Mouse (Mus musculus) left cerebral cortex, postnatal 14 days (tissue): ENCODE measurements around the gene Purb. TPM values are rescaled to one million over a fixed set of nuclear protein-coding genes. Genes with fewer than 3 reads are reported as not detected.

Experiments
- DNase-seq, 2 experiments: peaks; one replicate each; pipeline ENCODE4 v3.0.0; 2021 to 2022; ENCODE audit warnings: low spot score in 2 of 2, mixed read lengths in 1 of 2
- intact Hi-C: fragments of 180-260 bp; cut with DNase I; formaldehyde crosslinking; loops from one replicate; pipeline ENCODE4 v1.15.1; 2025
- total RNA-seq, 2 experiments: library from RNA; stranded (reverse); gene quantifications; 2 replicates each; pipeline ENCODE4 v1.2.3; 2021

Purb gene
- total RNA-seq, 2 experiments from 2014 or later = 300 to 303 TPM

DNA sequence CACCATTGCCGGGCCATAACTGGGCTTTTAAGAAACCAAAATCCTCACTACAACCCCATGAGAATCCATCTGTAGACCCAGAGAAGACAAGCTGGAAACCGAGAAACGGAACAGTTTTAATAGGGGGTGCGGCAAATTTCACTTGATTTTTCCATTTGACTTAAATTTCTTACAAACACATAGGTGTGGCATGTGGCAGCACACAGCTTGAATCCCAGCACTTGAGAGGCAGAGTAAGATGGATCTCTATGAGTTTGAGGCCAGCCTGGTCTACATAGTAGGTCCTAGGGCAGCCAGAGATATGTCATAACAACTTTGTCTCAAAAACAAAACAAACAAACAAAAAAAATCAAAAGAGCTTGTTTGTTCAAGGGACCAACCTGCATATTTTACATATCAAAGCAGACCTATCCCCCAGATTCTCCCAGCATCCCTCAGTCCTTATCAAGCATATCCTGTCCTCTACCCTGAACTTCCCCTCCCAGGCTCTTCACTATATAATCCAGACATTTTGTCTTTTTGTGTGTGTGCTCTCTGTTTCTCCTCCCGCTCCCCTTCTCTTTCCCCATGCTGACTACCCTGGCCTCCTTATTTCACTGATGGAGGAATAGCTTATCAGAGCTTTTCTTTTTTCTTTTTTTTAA is 12.4 kb upstream of the Purb start:
- DNase-seq = no peak
- intact Hi-C loops = no loop called here

DNA sequence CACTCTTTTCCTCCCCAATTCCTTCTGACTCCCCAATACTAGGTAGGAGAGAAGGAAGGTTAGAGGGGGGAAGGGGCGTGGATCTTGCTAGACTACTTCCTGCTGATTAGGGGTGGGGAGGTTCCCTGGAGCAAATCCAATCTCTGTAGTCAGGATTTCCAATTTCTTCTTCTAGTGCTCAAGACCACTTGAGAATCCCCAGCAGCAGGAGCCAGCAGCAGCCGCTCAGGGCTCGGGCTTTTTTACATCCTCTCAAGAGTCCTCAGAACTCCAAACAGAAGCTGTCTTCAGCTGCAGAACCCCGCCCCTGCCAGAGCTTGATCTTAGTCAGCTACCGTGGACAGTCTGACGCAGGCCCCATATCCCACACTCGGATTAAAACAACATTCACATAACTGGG is 11.8 kb upstream of the Purb start:
- intact Hi-C loops = no loop called here
- DNase-seq = no peak

GRCm38 (mm10) chr11:6486916-6487315 is 11.2 kb upstream of the Purb start:
- intact Hi-C loops = no loop called here
- DNase-seq = no peak

DNA sequence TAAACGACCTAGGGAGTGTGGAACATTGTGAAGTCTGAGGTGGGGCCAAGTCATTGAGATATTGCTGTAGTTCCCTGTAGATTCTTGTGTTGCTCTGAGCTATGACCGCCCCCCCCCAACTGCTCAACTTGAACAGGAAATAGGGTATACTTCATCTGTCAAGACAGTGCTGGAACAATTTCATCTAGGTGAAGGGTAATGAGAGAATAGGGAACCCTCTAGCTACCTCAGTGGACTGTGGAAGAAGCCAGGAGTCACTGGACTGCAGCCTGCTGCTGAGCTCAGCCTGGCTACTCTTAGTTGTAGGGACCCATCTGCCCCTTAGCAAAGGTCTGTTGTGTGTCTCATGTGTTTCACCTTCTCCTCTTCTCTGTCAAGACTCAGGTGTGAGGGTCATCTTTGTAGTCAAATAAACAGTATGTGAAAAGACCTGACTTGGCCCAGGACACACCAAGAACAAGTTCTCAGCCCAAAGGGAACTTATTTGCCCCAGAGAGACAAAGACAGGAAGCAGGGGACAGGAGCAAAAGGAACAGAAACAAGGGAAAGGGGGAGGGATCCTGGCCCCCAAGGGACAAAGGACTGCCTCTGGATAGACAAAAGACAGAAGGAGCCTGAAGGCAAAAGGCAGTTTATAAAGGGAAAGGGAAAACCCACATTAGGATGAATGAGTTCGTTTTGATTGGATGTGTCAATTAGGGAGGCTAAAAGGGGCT is 8.7 kb upstream of the Purb start:
- no peak for DNase-seq
- intact Hi-C loops = no loop called here

GRCm38 (mm10) chr11:6483103-6483502 is 7.4 kb upstream of the Purb start:
- intact Hi-C loops = no loop called here
- DNase-seq = no peak

DNA sequence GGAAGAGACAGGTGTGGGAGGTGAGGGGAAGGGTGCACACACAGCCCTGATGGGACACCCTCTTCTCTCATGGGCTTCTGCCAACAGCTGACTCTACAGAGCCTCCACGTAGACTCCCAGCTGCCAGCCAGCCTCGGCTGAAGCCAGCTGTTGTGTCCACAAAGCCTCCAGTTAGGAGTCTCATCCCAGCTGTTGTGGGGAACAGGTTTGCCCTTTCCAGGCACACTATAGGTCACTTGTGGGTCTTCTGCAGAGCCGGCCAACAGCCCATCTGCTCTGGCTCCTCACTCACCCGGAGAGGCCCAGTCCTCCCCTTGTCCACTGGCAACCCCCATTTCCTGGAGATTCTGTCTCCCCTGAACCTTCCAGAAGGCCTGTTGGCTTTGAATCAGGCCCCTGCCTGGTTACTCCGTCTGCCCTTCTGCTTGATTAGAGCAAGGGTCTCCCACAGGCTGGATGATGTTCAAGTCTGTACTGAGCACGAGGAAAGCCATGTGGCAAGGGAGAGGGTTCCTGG is 6.0 kb upstream of the Purb start:
- DNase-seq = peak in 1 of 2 experiments; percentile 30
- intact Hi-C loops = no loop called here

- intact Hi-C loops = no loop called here
- DNase-seq = no peak
These were observed 5.1 kb upstream of the Purb start for GRCm38 (mm10) chr11:6480681-6481405.

DNA sequence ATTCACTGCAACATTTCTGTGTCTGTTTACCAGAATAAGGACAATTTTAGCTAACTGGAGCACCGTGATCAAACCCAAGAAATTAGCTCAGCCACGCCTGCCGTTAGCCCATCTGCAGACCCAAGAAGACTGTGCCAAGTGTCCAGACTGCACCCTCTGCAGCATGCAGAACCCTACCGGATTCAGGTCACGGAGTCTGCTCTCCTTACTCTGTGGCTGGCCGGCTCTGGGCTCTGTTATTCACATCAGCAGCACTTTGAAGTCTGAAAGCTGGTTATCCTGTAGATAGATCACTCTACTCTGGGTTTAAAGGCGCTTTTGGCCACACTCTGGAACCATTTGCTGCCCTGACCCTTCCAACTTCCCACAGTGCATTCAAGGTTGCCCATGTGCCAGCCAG is 4.5 kb upstream of the Purb start:
- intact Hi-C loops = no loop called here
- no peak for DNase-seq

GRCm38 (mm10) chr11:6479231-6479630 is 3.5 kb upstream of the Purb start:
- DNase-seq = no peak
- intact Hi-C loops = loop anchor here (5.0 to 10.0 kb wide), 2 partner anchors 48 to 146 kb away; partner anchors contain the start of gene Tbrg4

DNA sequence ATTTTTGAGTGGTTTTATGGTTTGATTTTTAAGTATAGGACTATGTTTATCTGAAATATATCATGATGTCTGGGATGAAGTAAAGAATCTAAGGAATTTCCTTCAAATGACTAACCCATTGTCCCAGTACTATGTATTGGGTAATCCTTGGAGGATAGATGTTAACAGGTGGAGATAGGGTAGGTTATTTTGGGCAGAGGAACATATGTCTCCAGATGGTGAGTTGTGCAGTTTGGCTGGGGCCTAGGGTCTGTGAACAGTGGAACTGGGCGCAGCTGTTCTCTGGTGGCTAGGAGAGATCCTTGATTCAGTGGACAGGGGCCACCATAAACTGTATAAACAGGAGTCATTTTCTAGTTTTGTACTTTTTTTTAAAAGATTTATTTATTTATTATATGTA is 1.6 kb upstream of the Purb start:
- no peak for DNase-seq
- intact Hi-C loops = loop anchor here (5.0 to 10.0 kb wide), 2 partner anchors 50 to 147 kb away; partner anchors contain the start of gene Tbrg4

- intact Hi-C loops = loop anchor here (5.0 to 10.0 kb wide), 2 partner anchors 50 to 148 kb away; partner anchors contain the start of gene Tbrg4
These were observed 1.2 kb upstream of the Purb start for GRCm38 (mm10) chr11:6476876-6477275.

DNA sequence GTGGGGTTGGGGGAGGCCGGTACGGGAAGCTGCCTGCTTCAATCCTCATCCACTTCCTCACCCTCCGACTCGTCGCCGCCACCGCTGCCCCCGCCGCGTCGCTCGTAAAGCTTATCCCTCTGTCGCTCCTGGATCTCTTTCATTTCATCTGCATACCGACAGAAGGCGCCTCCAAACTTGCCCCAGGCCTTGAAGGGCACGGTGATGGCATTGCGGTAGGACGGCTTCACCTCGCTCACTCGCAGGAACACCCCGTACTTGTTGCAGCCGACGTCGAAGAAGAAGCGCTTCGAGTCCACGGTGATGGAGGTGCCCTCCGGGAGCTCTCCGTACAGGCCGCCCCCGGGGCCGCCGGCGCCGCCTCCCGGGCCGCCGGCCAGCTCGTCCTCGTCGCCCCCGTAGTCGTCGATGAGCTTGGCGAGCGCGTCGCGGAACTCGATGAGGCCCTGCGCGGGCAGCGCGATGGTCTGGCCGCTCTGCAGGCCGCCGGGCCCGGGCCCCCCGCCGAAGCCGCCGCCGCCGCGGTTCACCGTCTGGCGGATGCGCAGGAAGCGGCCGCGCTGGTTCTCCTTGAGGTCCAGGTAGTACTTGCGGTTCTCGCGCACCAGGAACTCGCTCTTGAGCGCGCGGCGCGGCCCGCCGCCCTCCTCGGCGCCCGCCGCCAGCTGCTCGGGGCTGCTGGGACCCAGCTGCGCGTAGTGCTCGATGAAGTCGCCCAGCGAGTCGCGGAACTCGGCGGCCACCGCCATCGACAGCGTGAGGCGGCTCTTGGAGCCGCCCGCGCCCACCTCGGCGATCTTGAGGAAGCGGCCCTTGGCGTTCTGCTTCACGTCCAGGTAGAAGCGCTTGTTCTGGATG is 614 bp downstream of the Purb start:
- intact Hi-C loops = loop anchor here (5.0 to 10.0 kb wide), 2 partner anchors 52 to 150 kb away; partner anchors contain the start of gene Tbrg4

More at GRCm38 (mm10) chr11:6476876-6477275, 1.2 kb upstream of the Purb start:
- no peak for DNase-seq

DNA sequence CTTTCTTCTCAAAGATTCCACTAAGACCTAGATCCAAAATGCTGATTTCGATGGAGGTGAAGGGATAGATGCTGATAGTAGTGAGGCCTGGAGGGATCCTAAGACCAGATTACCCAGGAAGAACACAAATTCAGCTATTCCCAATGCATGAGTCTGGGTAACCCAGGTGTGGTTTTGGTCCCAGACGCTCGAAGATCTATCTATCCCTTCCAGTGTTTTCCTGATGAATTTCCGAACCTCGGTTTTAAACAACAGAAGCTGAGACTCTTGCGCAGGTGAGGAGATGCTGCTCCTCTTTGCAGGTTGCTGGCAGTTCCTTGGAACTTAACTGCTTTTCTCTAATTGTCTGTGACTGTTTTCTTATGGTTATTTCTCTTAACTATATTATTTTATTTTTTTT is 1.3 kb downstream of the Purb start:
- DNase-seq = no peak
- intact Hi-C loops = loop anchor here (10.0 kb wide), 1 partner anchor 150 kb away; the partner anchor contains the start of gene Tbrg4

More for the DNA sequence above, 614 bp downstream of the Purb start:
- DNase-seq = peak; percentile 39 to 55

- intact Hi-C loops = loop anchor here (10.0 kb wide), 1 partner anchor 153 kb away; the partner anchor contains the start of gene Tbrg4
- no peak for DNase-seq
These were observed 3.6 kb downstream of the Purb start for GRCm38 (mm10) chr11:6472076-6472475.

DNA sequence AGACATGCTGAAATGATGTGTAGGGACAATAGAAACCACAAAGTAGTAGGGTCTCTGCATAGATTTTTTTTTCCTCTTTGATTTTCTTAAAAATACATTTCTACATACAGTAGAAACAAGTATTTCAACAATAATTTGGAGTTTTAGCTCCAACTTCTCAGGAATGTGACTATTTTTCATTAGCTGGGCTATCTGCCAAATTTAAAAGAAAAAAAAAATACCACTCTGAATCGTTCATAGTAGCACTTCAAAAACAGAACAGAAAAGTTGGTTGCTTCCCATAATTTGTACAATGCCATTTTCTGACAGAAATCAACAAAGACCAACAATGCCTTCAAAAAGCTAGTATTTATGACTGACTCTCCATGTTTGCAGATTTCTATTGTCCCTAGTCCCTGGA is 4.2 kb downstream of the Purb start:
- intact Hi-C loops = loop anchor here (10.0 kb wide), 1 partner anchor 153 kb away; the partner anchor contains the start of gene Tbrg4

GRCm38 (mm10) chr11:6471054-6471453 is 4.7 kb downstream of the Purb start:
- intact Hi-C loops = loop anchor here (10.0 kb wide), 1 partner anchor 154 kb away; the partner anchor contains the start of gene Tbrg4
- no peak for DNase-seq

More for the DNA sequence above, 4.2 kb downstream of the Purb start:
- no peak for DNase-seq

GRCm38 (mm10) chr11:6468541-6468940 is 7.2 kb downstream of the Purb start:
- intact Hi-C loops = no loop called here
- no peak for DNase-seq

GRCm38 (mm10) chr11:6465122-6465521 is 10.6 kb downstream of the Purb start:
- intact Hi-C loops = no loop called here
- peak; percentile 76 to 80 for DNase-seq
